Mouse (Mus musculus): Measurements from ENCODE around the gene Hcfc1. TPM values are rescaled to one million over a fixed set of nuclear protein-coding genes. Genes with fewer than 3 reads are reported as not detected.
A peak's percentile ranks its signal among the peaks of the same experiment; 100 is the strongest.

The Hcfc1 gene
- total RNA-seq, 2 experiments from 2014 or later = 47.4 to 78.2 TPM

DNA sequence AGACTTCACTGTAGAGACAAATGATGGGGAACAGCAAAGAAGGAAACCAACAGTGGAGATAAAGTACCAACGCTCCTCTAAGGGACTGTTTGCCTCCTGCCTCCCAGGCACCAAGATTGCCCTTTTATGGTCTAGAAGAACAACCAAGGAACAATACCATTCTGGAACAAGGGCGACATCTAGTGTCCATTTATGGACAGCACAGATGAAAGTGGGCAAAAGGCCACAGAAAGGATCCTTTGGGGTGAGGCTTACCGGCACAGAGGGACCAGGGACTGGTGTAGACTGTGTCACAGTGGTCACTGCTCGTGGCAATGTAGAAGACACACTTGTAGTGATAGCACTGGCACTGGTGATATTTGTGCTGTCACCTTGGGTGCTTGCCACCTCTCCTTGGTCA, 17.5 kb downstream of the Hcfc1 start:
- ATAC-seq (replicated peaks; ENCODE audit: low FRiP score, poor library complexity, severe bottlenecking) = peak; percentile 74

DNA sequence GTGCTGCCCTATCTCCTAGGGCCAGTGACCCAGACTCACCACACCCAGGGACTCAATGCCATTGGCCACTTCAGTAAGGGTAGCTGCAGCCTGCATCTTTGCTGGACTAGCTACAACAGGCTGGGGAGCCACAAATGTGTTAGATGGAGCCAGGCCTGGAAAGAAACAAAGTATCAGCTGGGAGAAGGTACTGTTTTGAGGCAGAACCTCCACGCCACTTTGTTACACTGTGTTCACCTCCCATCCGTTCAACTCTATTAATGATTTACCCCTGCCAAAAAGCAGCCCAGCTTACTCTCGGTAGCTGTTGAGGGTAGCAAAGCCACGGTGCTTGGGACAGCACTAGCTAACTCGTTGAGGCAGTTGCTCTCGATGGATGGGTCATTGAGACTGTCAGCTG, 19.3 kb downstream of the Hcfc1 start:
- no peak for ATAC-seq (replicated peaks; ENCODE audit: low FRiP score, poor library complexity, severe bottlenecking)

DNA sequence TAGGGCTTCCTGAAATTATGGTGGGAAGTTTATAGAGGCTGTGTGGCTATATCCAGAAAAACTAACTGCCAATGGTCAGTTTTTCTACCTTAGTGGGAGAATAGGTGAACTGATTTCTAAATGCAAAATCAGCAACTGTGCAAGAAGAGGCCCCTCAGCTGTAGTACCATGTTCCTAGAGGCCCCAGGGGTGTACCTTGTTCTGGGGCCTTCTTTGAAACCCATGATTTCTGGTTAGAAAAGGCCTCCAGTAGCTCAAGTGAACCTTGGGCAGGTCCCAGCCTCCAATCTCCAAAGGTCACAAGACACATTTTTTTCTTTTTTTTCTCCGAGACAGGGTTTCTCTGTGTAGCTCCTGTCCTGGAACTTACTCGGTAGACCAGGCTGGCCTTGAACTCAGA, 23.9 kb downstream of the Hcfc1 start:
- ATAC-seq (replicated peaks; ENCODE audit: low FRiP score, poor library complexity, severe bottlenecking) = no peak

DNA sequence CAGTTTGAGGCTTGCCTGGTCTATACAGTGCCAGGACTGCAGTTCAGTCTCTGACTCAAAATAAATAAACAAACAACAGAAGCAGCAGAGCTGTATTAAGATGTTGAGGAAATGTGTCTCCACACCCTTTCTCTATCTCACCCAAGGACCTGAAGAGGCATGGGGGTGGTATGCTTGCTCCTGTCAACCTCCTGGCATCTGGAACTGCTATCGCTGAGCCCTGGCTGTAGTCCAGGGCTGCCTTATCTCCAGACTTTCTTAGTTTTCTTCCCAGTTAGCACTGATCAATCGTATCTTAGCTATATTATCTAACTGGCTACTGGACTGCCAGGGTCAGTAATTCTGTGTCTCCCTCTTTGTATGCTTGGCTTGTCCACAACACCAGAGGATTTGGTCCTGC, 24.3 kb downstream of the Hcfc1 start:
- no peak for ATAC-seq (replicated peaks; ENCODE audit: low FRiP score, poor library complexity, severe bottlenecking)

DNA sequence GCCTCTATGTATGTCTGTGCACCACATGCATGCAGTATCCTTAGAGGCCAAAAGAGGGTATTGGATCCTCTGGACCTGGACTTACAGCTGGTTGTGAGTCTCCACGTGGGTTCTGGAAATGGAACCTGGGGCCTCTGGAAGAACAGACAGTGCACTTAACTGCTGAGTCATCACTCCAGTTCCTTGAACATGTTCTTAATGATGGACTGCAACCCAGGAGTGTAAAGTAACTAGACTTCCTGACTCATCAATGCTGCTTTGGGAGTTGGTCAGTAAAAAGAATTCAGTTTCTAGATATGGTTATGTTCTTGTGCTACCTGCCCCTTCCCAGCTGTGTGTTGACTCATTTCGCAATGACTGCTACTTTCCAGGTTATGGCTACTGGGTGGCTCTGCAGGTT, 34.3 kb downstream of the Hcfc1 start:
- ATAC-seq (replicated peaks; ENCODE audit: low FRiP score, poor library complexity, severe bottlenecking) = peak; percentile 52; the same call in 1 of the 2 replicates

DNA sequence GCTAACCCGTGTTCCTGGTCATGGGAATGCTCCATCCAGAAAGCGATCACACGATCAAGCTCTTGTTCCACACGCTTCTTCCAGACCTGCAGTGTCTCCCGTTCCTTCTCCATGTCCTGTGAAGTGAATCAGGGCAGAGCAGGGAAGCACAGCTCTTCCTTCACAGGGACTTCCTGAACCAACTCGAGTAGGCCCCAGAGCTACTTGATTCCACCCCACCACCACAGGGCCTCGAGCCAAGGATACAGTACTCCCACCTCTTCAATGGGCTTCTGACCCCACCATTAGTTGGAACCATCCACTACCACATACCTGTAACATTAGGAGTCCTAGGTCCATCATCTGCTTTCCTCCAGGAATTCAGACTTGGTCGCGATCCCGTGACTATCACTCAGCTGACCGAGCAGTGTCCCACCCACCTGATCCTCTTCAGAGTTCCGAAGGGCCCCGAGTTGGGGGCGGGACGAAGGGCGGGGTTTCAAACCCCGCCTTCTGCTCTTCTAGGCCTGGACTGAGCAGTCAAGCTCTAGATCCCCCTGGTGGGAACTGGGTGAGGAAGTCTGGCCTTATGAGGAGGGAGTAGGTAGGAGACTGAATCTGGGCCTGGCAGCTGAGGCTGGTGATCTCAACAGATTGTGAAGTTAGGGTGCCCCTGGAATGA, 35.6 kb downstream of the Hcfc1 start, which contains the start of gene Renbp:
TSS of gene Renbp (minus strand) at position 449 of the 661 bp plus-strand sequence.
- ATAC-seq (replicated peaks; ENCODE audit: low FRiP score, poor library complexity, severe bottlenecking) = peak; percentile 41

DNA sequence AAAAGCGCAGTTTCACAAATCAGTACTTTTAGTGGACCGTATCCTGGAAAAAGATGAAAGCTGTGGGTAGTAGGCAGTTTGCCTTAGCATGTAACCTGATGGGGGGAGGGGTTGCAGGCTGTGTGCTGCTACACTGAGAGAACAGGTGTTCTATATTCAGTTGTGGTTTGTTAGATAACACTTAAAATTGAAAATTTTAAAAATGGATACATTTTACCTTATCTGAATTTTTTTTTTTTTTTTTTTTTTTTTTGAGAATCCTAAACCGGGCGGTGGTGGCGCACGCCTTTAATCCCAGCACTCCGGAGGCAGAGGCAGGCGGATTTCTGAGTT, 43.6 kb downstream of the Hcfc1 start:
- ATAC-seq (replicated peaks; ENCODE audit: low FRiP score, poor library complexity, severe bottlenecking) = no peak

DNA sequence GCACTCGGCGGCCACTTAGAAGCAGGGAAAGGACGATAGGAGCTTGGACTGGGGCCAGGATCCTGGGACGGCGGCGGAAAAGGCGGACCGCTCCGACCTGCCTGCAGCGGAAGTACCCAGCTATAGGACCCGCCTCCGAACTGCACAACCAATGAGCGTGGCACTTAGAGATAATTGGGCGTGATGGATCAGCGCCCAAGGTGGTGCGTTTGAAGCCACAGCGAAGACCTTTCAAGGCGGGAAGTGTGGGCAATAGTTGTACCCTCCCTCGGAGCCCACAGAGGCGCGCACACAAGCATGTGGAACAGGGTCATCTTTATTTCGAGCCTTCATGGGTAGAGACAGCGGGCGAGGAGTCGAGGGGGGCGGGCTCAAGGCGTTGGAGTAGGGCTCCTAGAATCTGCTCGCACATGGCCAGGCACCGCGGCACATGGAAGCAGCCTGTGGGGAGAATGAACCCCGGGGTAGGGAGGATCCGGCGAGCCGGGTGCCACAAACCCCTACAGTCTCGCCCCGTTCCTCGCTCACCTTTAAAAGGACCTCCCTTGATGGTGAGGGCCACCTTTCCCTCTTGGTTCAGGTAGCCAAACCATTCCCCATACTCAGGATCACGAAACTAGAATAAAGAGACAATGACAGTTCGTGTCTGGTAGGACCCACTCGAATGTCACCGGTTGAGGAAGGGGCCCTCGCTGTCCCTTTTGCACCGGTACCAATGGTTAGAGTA, 44.2 kb downstream of the Hcfc1 start, which contains the start of the genes Arhgap4 and Naa10:
TSS of gene Arhgap4 (minus strand) at position 48 of the 727 bp plus-strand sequence.
TSS of gene Naa10 (minus strand) at position 122 of the 727 bp plus-strand sequence.
- ATAC-seq (replicated peaks; ENCODE audit: low FRiP score, poor library complexity, severe bottlenecking) = peak; percentile 98

DNA sequence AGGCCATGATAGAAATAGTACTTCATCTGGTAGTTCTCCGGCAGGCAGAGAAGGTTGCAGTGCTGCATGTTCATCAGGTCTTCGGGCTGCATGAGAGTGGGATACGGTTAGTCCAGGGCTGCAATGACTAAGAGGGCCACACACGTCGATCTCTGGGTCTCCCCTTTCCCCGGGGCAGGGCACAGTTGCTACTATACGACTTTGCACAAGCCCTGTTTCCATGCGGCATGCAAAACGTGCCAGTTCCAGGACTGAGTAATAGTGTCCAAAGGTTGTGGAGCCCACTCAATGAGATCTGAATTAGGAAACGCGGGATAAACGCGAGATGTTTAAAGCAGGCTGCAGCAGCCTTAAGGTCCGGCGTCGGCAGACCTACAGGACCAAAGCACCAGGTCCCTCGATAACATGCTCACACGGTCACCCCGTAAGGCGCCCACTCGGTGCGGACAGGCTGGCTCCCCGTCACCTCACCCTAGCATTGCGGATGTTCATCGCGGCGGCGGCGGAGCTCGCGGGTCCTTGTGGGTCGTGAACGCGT, 44.8 kb downstream of the Hcfc1 start:
- peak; percentile 15; the same call in 1 of the 2 replicates for ATAC-seq (replicated peaks; ENCODE audit: low FRiP score, poor library complexity, severe bottlenecking)

DNA sequence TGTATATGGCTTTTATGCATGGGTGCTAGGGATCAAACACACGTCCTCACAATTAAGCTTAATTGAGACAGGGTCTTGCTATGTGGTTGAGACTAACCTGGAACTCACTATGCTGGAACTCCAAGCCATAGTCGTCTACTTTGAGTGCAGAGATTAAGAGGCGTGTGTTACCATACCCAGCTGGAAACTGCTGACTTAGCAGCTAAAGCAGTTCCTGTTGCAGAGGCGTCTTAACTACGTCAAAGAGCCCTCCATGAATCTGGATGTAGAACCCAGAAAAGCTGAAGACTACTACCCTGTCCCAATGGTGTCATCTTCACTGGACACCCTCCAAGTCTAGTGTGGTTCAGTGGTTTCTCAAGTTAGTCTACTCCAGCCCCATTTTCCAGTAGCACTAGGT, 47.5 kb downstream of the Hcfc1 start:
- ATAC-seq (replicated peaks; ENCODE audit: low FRiP score, poor library complexity, severe bottlenecking) = no peak

DNA sequence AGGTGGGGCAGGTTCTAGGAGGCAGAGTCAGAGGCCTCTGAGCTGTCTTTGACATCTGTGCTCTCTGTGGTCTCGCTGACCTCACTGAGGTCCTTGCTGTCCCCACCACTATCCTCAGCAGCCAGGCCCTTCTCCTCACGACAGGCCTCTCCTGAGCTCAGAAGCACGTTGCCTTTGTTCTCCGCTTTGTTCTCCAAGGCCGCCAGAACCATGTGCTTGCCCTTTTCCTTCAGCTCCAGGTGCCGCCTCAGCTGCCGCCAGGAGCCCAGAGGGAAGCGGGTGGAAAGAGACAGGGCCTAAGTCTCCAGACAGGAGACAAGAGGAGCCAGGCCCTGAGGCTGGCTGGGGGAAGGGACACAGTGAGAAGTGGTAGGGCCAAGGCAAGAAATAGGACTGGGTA, 49.2 kb downstream of the Hcfc1 start:
- ATAC-seq (replicated peaks; ENCODE audit: low FRiP score, poor library complexity, severe bottlenecking) = no peak

DNA sequence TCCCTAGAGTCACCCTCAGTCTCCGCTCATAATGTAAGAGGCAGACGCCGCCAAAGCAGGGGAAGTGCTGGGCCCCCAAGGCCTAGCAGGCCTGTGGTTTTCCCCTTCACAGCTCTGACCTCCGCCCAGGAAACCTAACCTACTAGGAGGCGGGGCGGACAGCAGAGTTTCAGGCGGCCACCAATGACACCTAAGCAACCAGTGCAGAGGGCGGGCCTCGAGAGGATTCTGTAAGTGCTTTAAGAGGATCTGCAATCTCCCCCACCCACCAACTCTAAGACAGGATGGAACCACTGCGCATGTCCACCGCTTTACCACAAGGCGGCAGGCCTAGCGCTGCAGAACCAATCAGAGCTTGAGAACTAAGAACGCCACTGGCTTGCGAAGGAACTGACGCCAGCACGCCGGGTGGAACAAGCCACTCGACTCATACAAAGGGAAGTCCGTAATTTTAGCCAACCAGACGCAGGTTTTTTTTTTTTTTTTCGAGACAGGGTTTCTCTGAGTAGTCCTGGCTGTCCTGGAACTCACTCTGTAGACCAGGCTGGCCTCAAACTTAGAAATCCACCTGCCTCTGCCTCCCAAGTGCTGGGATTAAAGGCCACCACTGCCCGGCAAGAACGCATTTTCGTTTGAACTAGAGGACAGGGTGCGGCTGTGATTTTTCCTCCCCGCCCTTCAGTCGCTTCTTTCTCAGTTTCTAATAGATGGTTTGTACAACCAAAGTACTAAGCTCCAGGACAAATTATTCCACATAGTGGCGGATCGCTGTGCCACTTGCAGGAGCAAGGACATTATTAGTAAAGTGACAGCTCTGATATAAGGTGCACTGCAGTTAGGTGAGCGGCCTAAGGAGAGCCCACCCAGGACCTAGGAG, 51.1 kb downstream of the Hcfc1 start:
- ATAC-seq (replicated peaks; ENCODE audit: low FRiP score, poor library complexity, severe bottlenecking) = peak; percentile 96

DNA sequence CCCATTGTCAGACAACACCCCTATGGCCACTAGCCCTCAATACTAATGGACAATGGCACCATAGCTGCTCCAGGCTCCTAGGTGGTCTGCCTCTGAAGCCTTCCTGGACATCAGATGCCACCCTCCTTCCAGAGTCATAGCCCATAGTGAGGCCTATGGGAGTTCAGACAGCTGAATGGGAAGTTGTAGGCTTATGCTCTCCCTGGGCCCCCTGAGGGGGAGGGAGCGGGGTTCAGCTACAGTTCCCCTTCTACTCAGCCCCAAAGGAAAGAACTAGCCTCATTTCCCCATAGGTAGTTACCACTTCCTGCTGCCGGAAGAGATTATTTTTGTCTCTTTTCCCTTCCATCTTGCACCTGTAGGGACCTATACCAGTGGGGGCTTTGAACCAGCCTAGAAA, 54.6 kb downstream of the Hcfc1 start:
- no peak for ATAC-seq (replicated peaks; ENCODE audit: low FRiP score, poor library complexity, severe bottlenecking)

DNA sequence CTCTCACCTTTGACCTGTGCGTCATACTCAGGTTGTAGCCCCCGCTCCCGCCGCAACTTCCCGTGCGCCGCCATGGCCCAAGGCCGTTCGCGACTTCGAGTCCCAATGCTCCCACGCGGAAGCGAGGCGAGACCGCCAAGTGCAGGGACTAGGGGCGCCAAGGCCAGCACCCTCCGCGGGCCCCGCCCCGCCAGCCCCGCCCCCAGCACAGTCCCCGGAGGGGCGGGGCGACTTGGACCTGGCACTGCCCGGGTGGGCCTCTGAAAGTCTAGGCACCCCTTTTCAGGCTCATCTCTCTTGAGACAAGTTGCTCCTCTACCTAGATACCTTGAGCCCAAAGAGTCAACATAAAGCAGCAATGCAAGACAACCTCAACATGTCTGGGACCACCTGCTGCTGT, 55.0 kb downstream of the Hcfc1 start:
- ATAC-seq (replicated peaks; ENCODE audit: low FRiP score, poor library complexity, severe bottlenecking) = no peak

DNA sequence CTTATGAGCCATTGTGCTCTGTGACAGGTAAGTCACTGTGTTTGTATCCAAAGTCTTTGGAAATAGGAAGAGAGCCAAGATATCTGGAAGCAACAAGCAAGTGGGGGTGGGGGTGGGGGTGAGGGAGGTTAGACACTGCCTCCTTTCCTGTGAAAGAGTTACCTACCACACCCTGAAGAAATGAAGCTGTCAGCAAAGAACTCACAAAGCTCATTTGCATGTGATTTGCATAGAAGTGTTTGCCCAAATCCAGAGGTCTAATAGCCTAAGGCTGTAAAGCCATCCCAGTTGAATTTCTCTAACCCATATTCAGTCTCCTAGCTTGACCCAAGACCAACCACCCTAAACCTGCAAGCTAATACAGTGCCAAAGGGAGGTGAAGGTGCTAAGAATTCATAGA, 55.7 kb downstream of the Hcfc1 start:
- no peak for ATAC-seq (replicated peaks; ENCODE audit: low FRiP score, poor library complexity, severe bottlenecking)

DNA sequence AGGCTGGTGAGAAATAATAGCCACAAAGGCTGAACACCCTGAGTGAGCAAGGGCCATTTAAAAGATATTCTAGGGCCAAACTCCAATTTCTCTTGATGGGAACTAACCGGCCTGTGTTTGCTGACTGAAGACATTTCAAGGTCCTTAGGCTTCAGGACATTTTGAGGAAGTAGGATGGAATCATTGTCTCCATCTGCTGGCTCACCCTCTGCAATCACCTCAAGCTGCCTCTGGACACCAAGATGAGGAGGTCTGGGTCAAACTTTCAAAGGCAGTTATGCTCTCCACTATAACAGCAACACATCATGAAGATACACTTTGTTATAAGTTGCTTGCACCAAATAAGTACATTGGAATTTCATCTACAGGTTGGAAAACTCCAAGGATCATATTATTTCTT, 56.1 kb downstream of the Hcfc1 start:
- ATAC-seq (replicated peaks; ENCODE audit: low FRiP score, poor library complexity, severe bottlenecking) = no peak

DNA sequence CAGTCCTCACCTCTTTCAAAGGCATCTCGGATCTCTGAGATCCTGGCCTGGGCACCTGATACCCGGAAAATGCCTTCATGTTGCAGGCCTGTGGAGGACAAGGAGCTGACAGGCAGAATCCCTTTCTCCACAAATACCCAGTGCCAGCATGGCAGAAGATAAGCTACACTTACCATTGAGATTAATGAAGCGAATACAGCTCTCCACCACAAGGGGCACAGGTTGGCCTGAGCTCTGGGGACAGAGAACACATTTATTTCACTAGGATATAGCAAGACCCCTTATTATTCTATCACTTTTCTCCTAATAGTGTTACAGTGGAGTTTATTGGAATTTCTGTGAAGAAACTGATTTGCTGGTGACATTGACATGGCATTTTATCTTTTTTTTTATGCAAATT, 68.2 kb downstream of the Hcfc1 start:
- no peak for ATAC-seq (replicated peaks; ENCODE audit: low FRiP score, poor library complexity, severe bottlenecking)

DNA sequence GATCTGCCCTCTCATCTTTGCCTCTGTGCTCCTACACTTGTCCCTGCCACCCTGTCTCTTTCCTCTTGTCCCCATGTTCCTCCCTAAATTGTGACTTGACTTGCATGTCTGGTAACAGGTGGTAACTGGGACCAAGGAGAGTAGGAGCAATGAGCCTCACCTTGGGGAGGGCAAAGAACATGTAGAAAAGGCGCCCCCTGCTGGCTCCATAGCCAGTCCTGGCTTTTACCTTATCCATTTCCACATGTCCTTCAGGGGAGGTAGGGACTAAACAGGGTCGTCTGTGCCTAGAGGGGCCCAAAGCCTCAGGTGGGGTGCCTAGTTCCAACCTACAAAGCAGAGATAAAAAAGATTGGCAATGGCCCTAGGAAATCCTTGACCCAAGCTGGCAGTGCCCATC, 70.4 kb downstream of the Hcfc1 start, which contains the start of gene L1cam:
TSS of gene L1cam (minus strand) at position 387 of the 400 bp plus-strand sequence.
- peak; percentile 59; the same call in 1 of the 2 replicates for ATAC-seq (replicated peaks; ENCODE audit: low FRiP score, poor library complexity, severe bottlenecking)

DNA sequence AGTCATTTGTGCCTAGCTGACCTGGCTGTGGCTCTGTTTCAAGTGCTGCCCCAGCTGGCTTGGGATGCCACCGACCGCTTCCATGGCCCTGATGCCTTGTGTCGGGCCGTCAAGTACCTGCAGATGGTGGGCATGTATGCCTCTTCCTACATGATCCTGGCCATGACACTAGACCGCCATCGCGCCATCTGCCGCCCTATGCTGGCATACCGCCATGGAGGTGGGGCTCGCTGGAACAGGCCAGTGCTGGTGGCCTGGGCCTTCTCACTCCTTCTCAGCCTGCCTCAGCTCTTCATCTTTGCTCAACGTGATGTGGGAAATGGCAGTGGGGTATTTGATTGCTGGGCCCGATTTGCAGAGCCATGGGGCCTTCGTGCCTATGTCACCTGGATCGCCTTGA, 73.3 kb downstream of the Hcfc1 start:
- no peak for ATAC-seq (replicated peaks; ENCODE audit: low FRiP score, poor library complexity, severe bottlenecking)
